Mouse (Mus musculus): Measurements from ENCODE around the gene Fkbp4.

Gene Fkbp4

GRCm38 (mm10) chr6:128437288-128437687, 1.2 kb downstream of the Fkbp4 start:
- DNase-seq (ENCODE audit: low spot score): no peak

- no peak for DNase-seq (ENCODE audit: low spot score)
These were observed 2.0 kb downstream of the Fkbp4 start for GRCm38 (mm10) chr6:128436356-128437005.

GRCm38 (mm10) chr6:128435474-128435873, 3.0 kb downstream of the Fkbp4 start:
- DNase-seq (ENCODE audit: low spot score): peak; percentile 92

- DNase-seq (ENCODE audit: low spot score): no peak
These were observed 4.9 kb downstream of the Fkbp4 start for GRCm38 (mm10) chr6:128433566-128433965.

- DNase-seq (ENCODE audit: low spot score): no peak
These were observed 6.0 kb downstream of the Fkbp4 start for GRCm38 (mm10) chr6:128432356-128432915.

GRCm38 (mm10) chr6:128429826-128430225, 8.7 kb downstream of the Fkbp4 start:
- no peak for DNase-seq (ENCODE audit: low spot score)

- no peak for DNase-seq (ENCODE audit: low spot score)
These were observed 9.2 kb downstream of the Fkbp4 start for GRCm38 (mm10) chr6:128429300-128429699.

- no peak for DNase-seq (ENCODE audit: low spot score)
These were observed 10.9 kb downstream of the Fkbp4 start for GRCm38 (mm10) chr6:128427571-128427970.

GRCm38 (mm10) chr6:128425046-128425445, 13.4 kb downstream of the Fkbp4 start:
- DNase-seq (ENCODE audit: low spot score): no peak

GRCm38 (mm10) chr6:128424269-128425019, 14.0 kb downstream of the Fkbp4 start, which contains the start of gene Itfg2:
Itfg2 (minus strand) TSS chr6:128424931.
- DNase-seq (ENCODE audit: low spot score): peak; percentile 96

GRCm38 (mm10) chr6:128423496-128424268, 14.8 kb downstream of the Fkbp4 start:
- no peak for DNase-seq (ENCODE audit: low spot score)

- no peak for DNase-seq (ENCODE audit: low spot score)
These were observed 17.0 kb downstream of the Fkbp4 start for GRCm38 (mm10) chr6:128421480-128421879.

GRCm38 (mm10) chr6:128421036-128421435, 17.4 kb downstream of the Fkbp4 start:
- no peak for DNase-seq (ENCODE audit: low spot score)

GRCm38 (mm10) chr6:128418076-128418475, 20.4 kb downstream of the Fkbp4 start:
- DNase-seq (ENCODE audit: low spot score): no peak

GRCm38 (mm10) chr6:128416169-128416568, 22.3 kb downstream of the Fkbp4 start:
- DNase-seq (ENCODE audit: low spot score): no peak

- peak; percentile 89 for DNase-seq (ENCODE audit: low spot score)
These were observed 27.4 kb downstream of the Fkbp4 start for GRCm38 (mm10) chr6:128411115-128411514.

GRCm38 (mm10) chr6:128410305-128410704, 28.2 kb downstream of the Fkbp4 start:
- no peak for DNase-seq (ENCODE audit: low spot score)

- DNase-seq (ENCODE audit: low spot score): no peak
These were observed 29.8 kb downstream of the Fkbp4 start for GRCm38 (mm10) chr6:128408544-128409125.

- no peak for DNase-seq (ENCODE audit: low spot score)
These were observed 33.8 kb downstream of the Fkbp4 start for GRCm38 (mm10) chr6:128404708-128405107.

- DNase-seq (ENCODE audit: low spot score): peak; percentile 84
These were observed 38.9 kb downstream of the Fkbp4 start for GRCm38 (mm10) chr6:128399421-128400185.

GRCm38 (mm10) chr6:128398996-128399395, 39.5 kb downstream of the Fkbp4 start, which contains the start of gene Nrip2:
Nrip2 (plus strand) TSS chr6:128399296.
- DNase-seq (ENCODE audit: low spot score): no peak
